Mouse (Mus musculus): ENCODE results near the gene Tgfb2. TPM values are rescaled to one million over a fixed set of nuclear protein-coding genes. Genes with fewer than 3 reads are reported as not detected.

Gene Tgfb2
- polyA plus RNA-seq, 1 experiment = 0.67 TPM

GRCm38 (mm10) chr1:186696231-186696630 lies 9.6 kb downstream of the Tgfb2 start:
- 50% methylated on average over 9 of the region's 9 CpGs for WGBS
- TF ChIP-seq POLR2A (IDR thresholded peaks at IDR 0.05; ENCODE audit: borderline replicate concordance, control insufficient read depth, low read depth, low read length) (no peak), CTCF (IDR thresholded peaks at IDR 0.05; ENCODE audit: control insufficient read depth, insufficient read depth, low read length) (no peak)

GRCm38 (mm10) chr1:186695361-186695760 lies 10.4 kb downstream of the Tgfb2 start:
- WGBS = 80% methylated on average over 4 of the region's 4 CpGs

More at GRCm38 (mm10) chr1:186696231-186696630, 9.6 kb downstream of the Tgfb2 start:
- H3K4me1 ChIP-seq (ENCODE audit: control insufficient read depth, insufficient read depth, low read length) = no peaks in the 10 kb centered on the region; the same call in 1 of the 2 replicates
- H3K27ac ChIP-seq (ENCODE audit: control insufficient read depth, insufficient read depth, low read depth, low read length, poor library complexity) = no peak overlapping the region
- no peak overlapping the region for H3K4me3 ChIP-seq (replicated peaks; ENCODE audit: control insufficient read depth, low read depth, low read length)

GRCm38 (mm10) chr1:186692370-186692769 lies 13.4 kb downstream of the Tgfb2 start:
- WGBS = 79% methylated on average over 4 of the region's 4 CpGs
- Histone ChIP-seq H3K4me3 (replicated peaks; ENCODE audit: control insufficient read depth, low read depth, low read length) (no peak overlapping the region), H3K4me1 (ENCODE audit: control insufficient read depth, insufficient read depth, low read length) (no peaks in the 10 kb centered on the region; the same call in 1 of the 2 replicates), H3K27ac (ENCODE audit: control insufficient read depth, insufficient read depth, low read depth, low read length, poor library complexity) (no peak overlapping the region)
- TF ChIP-seq POLR2A (IDR thresholded peaks at IDR 0.05; ENCODE audit: borderline replicate concordance, control insufficient read depth, low read depth, low read length) = no peak
- no peak for TF ChIP-seq CTCF (IDR thresholded peaks at IDR 0.05; ENCODE audit: control insufficient read depth, insufficient read depth, low read length)

More at GRCm38 (mm10) chr1:186695361-186695760, 10.4 kb downstream of the Tgfb2 start:
- Histone ChIP-seq H3K27ac (ENCODE audit: control insufficient read depth, insufficient read depth, low read depth, low read length, poor library complexity) (no peak overlapping the region), H3K4me1 (ENCODE audit: control insufficient read depth, insufficient read depth, low read length) (no peaks in the 10 kb centered on the region; the same call in 1 of the 2 replicates), H3K4me3 (replicated peaks; ENCODE audit: control insufficient read depth, low read depth, low read length) (no peak overlapping the region)
- TF ChIP-seq POLR2A (IDR thresholded peaks at IDR 0.05; ENCODE audit: borderline replicate concordance, control insufficient read depth, low read depth, low read length) = no peak
- TF ChIP-seq CTCF (IDR thresholded peaks at IDR 0.05; ENCODE audit: control insufficient read depth, insufficient read depth, low read length) = no peak

GRCm38 (mm10) chr1:186691708-186692107 lies 14.1 kb downstream of the Tgfb2 start:
- no peak for TF ChIP-seq CTCF (IDR thresholded peaks at IDR 0.05; ENCODE audit: control insufficient read depth, insufficient read depth, low read length)
- TF ChIP-seq POLR2A (IDR thresholded peaks at IDR 0.05; ENCODE audit: borderline replicate concordance, control insufficient read depth, low read depth, low read length) = no peak

GRCm38 (mm10) chr1:186684041-186684440 lies 21.7 kb downstream of the Tgfb2 start:
- Histone ChIP-seq H3K4me1 (ENCODE audit: control insufficient read depth, insufficient read depth, low read length) (no peaks in the 10 kb centered on the region), H3K27ac (ENCODE audit: control insufficient read depth, insufficient read depth, low read depth, low read length, poor library complexity) (no peak overlapping the region), H3K4me3 (replicated peaks; ENCODE audit: control insufficient read depth, low read depth, low read length) (no peak overlapping the region)
- no peak for TF ChIP-seq POLR2A (IDR thresholded peaks at IDR 0.05; ENCODE audit: borderline replicate concordance, control insufficient read depth, low read depth, low read length)
- TF ChIP-seq CTCF (IDR thresholded peaks at IDR 0.05; ENCODE audit: control insufficient read depth, insufficient read depth, low read length) = no peak
- WGBS = 71% methylated on average over 3 of the region's 3 CpGs

More at GRCm38 (mm10) chr1:186691708-186692107, 14.1 kb downstream of the Tgfb2 start:
- H3K4me3 ChIP-seq (replicated peaks; ENCODE audit: control insufficient read depth, low read depth, low read length) = no peak overlapping the region
- WGBS = 76% methylated on average over 9 of the region's 9 CpGs
- H3K27ac ChIP-seq (ENCODE audit: control insufficient read depth, insufficient read depth, low read depth, low read length, poor library complexity) = no peak overlapping the region
- H3K4me1 ChIP-seq (ENCODE audit: control insufficient read depth, insufficient read depth, low read length) = no peaks in the 10 kb centered on the region; the same call in 1 of the 2 replicates

GRCm38 (mm10) chr1:186682606-186683005 lies 23.2 kb downstream of the Tgfb2 start:
- Histone ChIP-seq H3K4me3 (replicated peaks; ENCODE audit: control insufficient read depth, low read depth, low read length) (no peak overlapping the region), H3K27ac (ENCODE audit: control insufficient read depth, insufficient read depth, low read depth, low read length, poor library complexity) (no peak overlapping the region), H3K4me1 (ENCODE audit: control insufficient read depth, insufficient read depth, low read length) (no peaks in the 10 kb centered on the region)
- WGBS = 65% methylated on average over 7 of the region's 7 CpGs
- no peak for TF ChIP-seq POLR2A (IDR thresholded peaks at IDR 0.05; ENCODE audit: borderline replicate concordance, control insufficient read depth, low read depth, low read length)
- no peak for TF ChIP-seq CTCF (IDR thresholded peaks at IDR 0.05; ENCODE audit: control insufficient read depth, insufficient read depth, low read length)

- Histone ChIP-seq H3K4me1 (ENCODE audit: control insufficient read depth, insufficient read depth, low read length) (no peaks in the 10 kb centered on the region; the same call in 1 of the 2 replicates), H3K4me3 (replicated peaks; ENCODE audit: control insufficient read depth, low read depth, low read length) (no peak overlapping the region), H3K27ac (ENCODE audit: control insufficient read depth, insufficient read depth, low read depth, low read length, poor library complexity) (no peak overlapping the region)
- WGBS = 76% methylated on average over 12 of the region's 12 CpGs
- no peak for TF ChIP-seq POLR2A (IDR thresholded peaks at IDR 0.05; ENCODE audit: borderline replicate concordance, control insufficient read depth, low read depth, low read length)
- TF ChIP-seq CTCF (IDR thresholded peaks at IDR 0.05; ENCODE audit: control insufficient read depth, insufficient read depth, low read length) = no peak
These were observed 28.2 kb downstream of the Tgfb2 start for GRCm38 (mm10) chr1:186677614-186678013.

GRCm38 (mm10) chr1:186676199-186676598 lies 29.6 kb downstream of the Tgfb2 start:
- WGBS = 67% methylated on average over 5 of the region's 5 CpGs
- Histone ChIP-seq H3K4me1 (ENCODE audit: control insufficient read depth, insufficient read depth, low read length) (no peaks in the 10 kb centered on the region; the same call in 1 of the 2 replicates), H3K27ac (ENCODE audit: control insufficient read depth, insufficient read depth, low read depth, low read length, poor library complexity) (no peak overlapping the region), H3K4me3 (replicated peaks; ENCODE audit: control insufficient read depth, low read depth, low read length) (no peak overlapping the region)
- no peak for TF ChIP-seq POLR2A (IDR thresholded peaks at IDR 0.05; ENCODE audit: borderline replicate concordance, control insufficient read depth, low read depth, low read length)
- TF ChIP-seq CTCF (IDR thresholded peaks at IDR 0.05; ENCODE audit: control insufficient read depth, insufficient read depth, low read length) = no peak

GRCm38 (mm10) chr1:186675263-186675662 lies 30.5 kb downstream of the Tgfb2 start:
- no peak overlapping the region for H3K27ac ChIP-seq (ENCODE audit: control insufficient read depth, insufficient read depth, low read depth, low read length, poor library complexity)
- H3K4me3 ChIP-seq (replicated peaks; ENCODE audit: control insufficient read depth, low read depth, low read length) = no peak overlapping the region
- WGBS = 88% methylated on average over 6 of the region's 6 CpGs
- TF ChIP-seq POLR2A (IDR thresholded peaks at IDR 0.05; ENCODE audit: borderline replicate concordance, control insufficient read depth, low read depth, low read length) = no peak
- H3K4me1 ChIP-seq (ENCODE audit: control insufficient read depth, insufficient read depth, low read length) = no peaks in the 10 kb centered on the region; the same call in 1 of the 2 replicates
